Mouse (Mus musculus) urinary bladder, postnatal 14 days (tissue): Measurements from ENCODE around the gene Kcnip1.
A peak's percentile ranks its signal among the peaks of the same experiment; 100 is the strongest.

Experiments
- DNase-seq: peaks from one replicate; pipeline ENCODE4 v3.0.0; 2021; ENCODE audit warnings: low spot score

Kcnip1 gene

DNA sequence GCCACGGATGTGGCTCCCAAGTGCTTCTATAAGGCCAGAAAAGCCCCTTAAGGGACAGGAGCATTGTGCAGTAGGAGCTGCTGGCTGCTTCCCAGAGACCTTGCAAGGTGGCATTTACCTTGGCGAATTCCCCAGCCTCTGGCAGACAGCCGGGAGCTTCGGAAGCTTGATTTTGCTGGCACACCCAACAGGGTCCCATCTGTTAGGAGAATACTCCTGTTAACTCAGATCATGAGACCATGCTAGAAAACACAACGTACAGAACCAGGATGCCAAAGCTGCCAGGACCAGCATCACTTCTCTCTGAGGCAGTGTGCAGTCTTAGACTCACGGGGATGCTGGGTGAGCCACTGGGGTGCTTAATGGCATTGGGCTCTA lies 165.1 kb downstream of the Kcnip1 start:
- no peak for DNase-seq

DNA sequence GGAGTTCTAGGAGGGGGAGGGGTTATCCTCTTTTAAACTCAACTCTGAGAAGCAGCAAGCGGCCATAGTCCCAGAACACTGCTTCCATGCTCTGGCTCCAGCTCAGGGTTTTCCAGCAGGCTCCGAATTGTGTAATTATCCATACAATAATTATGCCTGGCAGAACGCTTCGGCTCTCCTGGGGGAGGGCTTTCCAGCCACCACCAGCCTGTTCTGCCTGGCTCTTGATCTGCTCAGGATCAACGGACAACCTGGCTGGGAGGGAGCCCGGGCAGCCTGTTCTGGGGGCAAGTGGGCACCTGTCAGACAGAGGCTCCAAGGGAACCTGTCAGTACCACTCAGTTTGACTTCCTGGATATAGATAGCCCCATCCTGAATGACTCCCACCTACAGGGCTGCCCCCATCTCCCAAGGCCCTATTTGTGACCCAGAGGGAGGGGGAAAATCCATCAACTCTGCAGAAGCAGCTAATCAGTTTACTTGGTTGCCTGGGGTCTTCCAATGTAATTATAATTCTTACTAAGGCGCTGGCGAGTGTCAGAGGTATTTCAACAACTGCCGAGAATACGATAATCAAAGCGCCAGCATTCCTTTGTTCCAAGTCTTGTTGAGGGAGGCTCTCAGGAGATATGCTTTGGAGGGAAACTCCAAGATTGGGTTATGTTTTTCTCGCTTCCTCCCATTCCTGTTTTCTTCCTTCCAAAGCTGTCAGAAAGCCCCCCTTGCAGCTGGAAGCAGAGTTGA lies 165.7 kb downstream of the Kcnip1 start:
- no peak for DNase-seq

DNA sequence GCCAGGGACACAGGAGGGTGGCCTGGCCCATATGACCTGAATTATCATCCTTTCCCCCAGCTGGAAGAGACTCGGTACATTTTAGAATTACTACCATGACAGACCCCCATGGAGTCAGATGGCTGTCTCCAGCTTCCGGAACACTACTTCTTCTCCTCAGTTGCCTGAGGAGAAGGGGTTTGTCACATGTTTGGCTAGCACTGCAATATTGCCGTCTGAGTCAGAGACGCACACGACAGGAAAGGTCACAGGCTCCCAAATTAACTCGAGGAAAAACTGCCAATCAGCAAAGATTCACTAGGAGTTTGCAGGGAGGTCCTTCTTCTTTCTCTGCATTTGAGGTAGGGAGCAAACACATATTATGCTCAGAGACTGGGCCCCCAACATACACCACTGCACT lies 168.2 kb downstream of the Kcnip1 start:
- no peak for DNase-seq

DNA sequence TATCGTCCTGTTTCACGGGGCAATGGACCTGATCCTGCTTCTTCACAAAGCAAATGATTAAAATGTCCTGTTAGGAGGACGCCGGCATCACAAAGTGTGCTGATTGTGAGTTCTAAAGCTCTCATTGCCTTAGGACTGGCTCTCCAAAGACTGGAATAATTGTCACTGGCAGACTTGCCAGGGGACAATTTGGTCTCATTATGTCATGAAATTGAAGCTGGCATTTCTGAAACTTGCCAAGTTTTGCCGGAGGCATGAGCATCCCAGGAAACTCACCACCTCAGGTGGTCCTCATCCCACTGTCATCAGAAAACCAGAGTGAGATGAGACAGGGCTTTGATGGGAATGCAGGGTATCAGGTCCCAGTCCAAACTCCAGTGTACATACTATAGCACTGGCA lies 171.6 kb downstream of the Kcnip1 start:
- DNase-seq: no peak

DNA sequence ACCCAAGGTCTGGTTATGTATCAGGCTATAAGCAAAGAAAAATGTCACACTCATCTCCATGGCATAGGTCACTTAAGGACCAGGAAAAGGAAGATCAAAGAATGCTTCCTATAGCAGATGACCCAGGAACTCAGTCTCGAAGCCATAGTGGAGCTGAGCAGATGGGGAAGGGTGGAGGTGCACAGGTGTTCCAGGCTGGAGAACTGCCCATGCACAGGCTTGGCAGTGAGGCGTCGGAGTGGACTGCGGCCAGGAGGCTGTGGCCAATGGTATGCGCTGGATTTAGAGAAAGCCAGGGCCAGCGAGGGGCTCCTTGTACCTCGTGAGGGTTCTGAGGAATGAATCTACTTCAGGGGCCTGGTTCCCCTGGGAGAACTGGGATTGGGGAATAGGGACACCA lies 172.1 kb downstream of the Kcnip1 start:
- no peak for DNase-seq

DNA sequence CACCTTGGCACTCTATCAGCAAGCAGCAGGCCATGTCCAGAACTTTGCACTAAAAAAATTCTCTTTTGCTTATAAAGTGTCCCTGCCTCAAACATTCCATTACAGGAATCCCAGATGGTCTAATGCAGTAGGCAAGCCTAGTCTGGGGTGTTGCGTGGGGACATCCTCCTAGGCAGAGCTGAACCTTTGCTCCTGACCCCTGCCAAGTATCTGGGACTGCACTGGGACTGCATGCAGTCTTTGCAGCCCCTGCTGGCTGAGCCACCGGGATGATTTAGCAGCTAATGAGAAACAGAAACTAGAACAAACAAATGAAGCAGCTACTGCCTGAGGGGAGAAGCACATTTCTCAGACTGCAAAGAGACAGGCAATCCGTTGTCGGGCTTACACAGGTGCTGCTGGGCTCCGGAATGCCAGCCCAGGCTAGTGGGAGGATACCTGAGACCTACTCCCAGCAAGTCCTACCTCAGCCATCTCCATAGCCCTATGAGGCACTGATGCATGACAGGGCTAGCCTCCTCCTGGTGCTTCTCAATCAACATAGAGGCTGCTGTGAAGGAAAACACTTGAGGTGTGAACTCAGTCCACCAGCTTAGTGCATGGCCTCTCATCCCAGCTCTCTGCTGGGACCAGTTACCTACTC lies 174.0 kb downstream of the Kcnip1 start:
- DNase-seq: no peak

DNA sequence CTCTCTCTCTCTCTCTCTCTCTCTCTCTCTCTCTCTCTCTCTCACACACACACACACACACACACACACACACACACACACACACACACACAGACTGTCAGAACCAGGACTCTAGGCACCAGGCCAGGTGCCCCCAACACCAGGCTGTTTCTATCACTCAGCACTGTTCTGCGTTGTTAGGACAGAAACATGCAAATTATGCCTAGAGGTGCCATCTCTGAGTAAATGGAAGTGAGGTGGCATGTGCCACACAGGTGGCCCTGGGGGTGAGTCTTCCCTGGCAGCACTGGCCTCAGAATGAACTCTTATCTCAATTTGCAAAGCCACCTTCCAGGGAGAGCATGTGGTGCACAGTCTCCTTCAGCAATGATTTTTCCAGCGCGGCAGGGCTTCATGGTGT lies 176.9 kb downstream of the Kcnip1 start:
- DNase-seq: no peak

DNA sequence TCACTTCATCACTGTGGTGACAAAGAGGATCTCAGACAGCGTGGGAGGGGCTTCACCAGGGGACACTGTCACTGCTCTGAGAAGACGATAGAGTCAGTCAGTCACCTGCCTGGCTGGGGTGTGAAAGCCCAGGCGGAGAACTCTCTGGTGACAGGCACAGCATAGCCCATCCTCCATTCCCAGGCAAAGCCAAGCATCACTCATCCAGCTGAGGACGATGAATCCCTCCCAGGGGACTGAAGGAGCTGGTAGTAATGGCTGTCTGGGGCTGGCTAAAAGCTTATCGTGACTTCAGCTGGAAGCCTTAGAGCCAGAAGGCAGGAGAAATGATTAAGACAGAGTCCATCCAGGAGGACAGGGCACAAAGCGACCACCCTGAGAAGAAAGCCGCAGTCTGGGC lies 182.8 kb downstream of the Kcnip1 start:
- DNase-seq: no peak

DNA sequence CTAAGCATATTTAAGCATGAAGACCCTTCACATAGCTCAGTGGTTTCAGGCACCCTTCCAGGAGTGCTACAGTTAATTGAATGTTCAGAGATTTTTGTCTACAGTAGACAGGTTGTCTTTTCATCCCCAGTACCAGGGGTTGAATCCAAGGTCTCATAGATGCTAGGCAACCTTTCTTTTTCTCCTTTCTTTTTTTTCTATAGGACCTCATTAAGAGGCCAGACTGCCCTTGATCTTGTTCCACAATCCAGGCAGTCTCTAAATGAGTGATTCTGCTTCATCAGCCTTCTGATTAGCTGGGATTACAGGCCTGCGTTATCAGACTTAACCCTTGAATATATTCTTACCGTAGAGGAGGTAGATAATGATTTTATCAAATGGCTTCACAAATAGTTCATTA lies 189.9 kb downstream of the Kcnip1 start:
- no peak for DNase-seq

DNA sequence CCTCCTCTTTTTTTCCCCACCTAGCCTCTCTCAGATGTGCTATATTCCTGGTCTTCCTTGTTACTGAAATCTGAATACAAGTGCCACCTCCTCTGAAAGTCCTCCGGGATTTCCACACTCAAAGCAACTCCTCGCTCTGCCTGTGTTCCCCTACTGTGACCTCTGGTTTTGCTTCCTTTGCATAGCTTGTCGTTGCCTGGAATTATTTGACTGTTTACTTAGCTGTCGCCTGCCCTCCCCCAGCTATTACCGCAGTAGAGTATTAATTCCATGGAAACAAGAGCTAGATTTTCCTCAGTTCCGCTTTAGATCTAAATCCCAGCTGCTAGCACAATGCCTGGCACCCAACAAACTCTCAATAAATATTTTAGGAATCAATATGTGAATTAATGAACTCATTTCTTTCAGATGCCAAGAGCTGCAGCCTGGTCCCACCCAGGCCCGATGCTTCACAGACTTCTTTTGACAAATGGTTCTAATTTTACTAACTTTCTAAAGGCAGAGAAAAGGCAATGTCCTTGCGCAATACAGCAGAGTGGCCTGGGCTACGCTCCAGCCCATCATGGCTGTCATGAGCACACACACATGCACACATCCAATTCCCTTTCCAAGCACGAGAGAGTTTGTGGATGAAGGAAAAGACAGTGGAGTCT lies 192.4 kb downstream of the Kcnip1 start:
- no peak for DNase-seq

DNA sequence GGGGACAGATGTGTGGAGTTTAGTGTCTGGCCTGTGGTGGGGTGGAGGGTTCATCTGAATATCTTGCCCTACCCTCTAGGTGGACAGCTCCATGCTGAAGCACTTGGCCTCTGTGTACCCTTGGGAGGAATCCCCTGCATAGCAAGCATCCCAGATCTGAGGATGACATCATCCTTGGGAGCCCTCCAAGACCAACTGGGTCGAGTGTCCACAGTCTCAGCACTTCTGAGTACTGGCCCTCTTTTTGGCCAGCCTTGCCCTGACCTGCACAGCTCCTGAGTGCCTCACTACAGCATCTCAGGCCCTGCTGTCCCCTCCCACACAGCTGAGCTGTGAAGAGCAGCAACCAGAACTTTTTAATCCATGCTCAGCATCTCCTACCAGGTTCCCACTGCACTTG lies 193.0 kb downstream of the Kcnip1 start:
- DNase-seq: no peak

DNA sequence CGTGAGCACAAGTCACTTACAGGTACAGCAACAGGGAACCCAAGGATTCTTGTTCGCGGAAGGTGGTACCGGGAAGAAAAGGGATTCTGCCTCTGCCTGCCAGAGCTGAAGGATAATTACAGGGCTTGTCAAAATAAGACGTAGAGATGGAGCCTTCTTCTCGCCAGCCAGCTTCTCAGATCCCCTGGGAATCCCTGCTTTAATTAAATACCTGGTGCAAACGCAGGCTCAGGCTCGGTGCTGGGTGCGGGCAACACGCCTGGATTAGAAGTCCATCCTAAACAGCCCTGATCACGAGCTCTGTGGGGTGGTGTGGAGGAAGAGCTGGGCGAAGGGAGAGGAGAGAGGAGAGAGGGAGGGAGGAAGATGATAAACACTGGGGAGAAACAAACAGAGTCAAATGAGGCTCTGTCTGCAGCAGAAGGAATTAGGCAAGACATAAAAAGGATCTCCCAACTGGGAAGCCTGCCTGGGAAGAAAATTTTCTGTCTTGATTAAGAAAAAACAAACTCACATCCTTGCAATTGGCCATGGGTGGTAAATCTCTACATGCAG lies 194.8 kb downstream of the Kcnip1 start:
- DNase-seq: no peak

DNA sequence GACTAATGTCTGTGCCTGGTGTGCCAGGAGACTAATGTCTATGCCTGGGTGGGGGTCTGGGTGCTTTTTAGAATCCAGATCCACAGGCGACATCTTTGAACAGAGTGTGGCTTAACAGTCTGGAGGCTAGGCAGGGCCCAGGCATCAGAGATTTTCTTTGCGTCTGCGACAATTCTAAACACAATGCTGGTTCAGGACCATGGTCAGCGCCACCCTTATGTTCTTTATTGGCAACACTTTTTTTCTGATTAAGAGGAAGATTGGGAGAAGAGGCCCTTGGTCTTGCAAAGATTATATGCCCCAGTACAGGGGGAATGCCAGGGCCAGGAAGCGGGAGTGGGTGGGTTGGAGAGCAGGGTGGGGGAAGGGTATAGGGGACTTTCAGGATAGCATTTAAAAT lies 205.6 kb downstream of the Kcnip1 start:
- peak; percentile 37 for DNase-seq

DNA sequence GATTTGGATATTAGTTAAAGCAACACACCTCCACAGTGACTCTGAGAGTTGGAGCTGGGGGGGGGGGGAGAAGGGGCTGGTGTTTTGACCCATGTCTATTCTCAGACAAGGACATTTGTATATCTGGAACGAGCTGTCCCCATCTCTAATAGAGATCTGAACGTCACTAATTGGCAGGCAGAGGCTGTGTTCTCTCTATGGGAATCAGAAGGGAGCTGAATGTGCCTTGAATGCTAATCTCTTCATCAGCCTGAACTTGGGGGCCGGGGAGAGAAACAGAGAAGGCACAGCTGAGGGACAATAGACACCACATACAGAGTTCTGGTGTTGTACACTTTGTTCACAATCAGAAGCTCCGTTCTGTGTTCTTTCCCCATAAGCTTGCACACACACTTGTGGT lies 206.4 kb downstream of the Kcnip1 start:
- no peak for DNase-seq

DNA sequence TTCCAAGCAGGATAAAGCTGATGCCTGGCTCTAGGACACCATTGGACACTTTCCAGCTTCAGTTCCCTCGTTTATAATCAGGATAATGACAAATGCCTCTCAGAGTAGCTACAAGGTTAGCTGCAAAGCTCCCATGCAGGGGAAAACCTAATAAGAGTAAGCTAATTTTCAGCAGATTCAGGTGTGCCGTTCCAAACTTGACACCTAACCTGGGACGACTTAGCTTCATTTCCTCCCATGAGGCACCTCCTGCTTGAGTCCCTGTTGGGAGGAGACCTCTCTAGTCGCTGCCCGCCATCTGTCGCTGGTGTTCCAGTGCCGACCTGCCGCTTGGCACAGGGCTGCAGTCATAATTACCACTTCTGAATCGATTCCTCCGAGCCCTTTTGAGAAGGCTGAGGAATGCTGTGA lies 211.4 kb downstream of the Kcnip1 start:
- no peak for DNase-seq

DNA sequence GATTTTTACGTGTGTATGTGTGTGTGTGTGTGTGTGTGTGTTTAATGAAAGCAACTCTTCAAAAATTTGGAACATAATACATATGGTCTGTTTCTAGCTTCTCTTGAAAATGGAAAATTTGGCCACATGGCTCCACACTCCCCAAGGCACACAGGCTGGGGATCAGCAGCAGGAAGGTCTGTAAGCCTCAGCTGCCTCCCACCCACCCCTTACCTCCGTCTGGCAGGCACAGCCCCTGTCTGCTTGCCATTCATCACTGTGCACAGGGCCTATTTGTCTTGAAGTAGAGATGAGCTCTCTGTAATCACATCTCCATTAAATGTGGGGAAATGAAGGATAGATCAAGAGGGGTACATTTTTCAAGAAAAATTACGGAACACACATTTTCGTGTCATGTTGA lies 212.7 kb downstream of the Kcnip1 start:
- no peak for DNase-seq

DNA sequence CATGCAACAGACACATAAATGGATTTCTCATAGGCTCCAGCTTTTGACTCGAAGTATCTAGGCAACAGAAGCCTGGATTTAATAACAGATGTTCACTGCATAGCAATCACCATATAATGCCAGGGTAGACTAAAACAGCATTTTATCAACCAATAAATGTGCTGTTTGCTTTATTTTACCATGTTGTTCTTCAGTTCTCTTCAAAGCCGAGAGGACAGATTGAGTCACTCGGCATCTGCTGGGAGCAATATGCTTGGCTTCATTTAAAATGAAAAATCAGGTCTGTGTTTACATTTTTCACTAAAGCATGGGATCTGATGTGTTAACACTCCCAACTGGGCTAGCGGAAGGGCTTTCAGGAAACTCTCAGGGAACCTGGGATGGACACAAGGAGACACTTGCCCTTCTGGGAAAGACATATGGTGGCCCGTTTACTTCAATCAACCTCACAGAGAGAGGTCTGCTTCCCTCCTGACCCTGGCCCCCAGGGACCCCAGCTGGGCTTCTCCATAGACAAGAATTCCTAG lies 220.3 kb downstream of the Kcnip1 start:
- DNase-seq: no peak

DNA sequence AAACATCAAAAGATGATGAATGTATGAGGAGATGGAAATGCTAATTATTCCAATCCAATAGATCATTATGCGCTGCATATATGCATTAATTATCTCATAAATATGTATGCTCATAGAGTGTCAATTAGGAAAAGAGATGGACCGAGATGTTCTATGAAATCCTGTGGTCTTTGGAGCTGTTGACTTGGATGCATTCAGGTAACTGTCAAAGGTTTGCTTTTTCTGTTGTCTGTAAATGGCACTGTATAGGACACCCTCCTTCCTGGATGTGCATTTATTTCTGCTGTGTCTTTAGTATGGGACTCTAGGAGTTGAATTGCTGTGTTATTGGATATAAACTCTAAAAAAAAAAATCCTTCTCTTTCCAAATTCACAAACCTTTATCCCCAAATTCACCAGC lies 220.9 kb downstream of the Kcnip1 start:
- no peak for DNase-seq

DNA sequence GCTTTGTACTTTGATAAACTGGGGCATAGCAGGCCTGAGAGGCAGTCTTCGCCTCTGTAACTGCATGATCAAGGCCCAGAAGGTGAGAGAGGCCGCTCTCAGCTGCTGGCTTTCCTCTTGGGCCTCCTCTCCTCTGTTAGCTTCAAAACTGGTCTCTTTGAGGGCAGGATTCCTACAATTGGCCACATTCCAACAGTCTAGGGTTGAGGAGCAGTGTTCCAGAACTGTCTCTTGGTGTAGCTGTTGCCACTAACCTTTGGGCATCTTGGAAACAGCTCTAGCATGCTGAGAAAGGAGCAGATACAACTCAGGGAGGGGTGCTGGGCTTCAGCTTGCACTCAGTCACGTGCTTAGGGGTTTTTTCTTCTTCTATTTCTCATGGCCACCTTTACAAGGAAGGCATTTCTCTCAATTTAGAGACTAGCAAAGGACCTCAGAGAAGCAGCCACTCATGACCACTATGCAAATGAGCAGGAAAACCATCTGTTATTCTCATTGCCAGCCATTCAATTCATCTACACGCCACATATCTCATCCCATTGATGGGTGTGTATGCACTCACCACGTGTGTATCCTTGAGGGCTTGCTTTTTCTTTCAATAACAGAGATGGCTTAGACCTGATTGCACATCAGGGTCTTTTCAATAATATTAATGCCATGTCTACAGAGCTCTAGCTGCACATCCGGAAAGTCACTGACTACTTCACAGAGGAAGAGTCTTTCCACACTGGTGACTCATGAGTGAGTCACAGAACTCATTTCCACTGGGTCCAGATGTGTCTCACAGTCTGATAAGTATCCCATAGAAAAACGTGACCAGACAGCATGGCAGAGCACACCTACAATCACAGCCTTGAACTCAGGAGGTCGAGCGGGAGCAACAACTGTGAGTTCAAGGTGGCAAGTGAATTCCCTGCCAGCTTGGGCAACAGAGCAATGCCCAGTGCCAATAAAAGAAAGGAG lies 225.7 kb downstream of the Kcnip1 start:
- DNase-seq: no peak

DNA sequence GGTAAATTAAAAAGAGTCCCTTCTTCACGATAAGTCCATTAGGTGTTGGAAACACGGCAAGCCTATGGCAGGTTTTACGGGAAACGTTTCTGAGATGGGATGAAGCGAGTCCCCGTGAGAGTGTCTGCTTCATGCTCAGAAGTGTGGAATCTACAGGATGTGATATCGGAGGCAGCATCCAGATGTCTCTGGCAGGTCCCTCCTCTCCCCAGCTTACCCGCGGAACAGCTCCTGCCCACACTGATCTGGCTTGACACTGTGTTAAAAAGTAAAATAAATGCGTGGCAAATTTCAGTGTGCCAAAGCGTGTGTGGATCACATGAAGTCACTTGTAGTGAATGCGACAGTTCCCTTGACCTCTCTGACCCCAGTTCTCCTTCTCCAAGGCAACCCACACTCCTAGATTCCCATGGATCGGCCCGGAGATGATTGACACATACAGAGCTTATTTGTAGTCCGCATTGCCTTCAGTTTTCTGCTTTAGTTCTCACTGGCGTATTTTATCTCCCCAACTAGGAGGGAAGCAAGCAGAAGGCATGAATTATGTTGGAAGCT lies 231.7 kb downstream of the Kcnip1 start:
- DNase-seq: no peak

DNA sequence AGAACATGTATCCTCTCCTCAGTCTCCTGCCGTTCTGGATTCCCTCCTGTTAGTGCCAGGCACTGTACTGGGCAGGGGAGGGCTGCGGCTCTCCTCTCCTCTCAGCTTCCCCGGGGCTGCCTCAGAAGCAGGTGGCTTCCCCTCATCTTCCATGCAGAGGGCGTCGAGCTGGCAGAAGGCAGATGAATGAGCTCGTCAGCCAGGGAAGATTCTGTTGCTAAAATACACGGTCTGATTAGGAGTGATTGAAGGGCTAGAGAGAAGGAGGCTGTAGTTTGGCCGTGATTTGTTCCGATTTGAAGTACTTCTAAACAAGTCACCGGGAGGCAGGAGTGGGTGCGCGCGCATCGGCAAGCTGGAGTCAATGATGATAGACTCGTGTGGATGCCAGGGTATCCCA lies 236.3 kb downstream of the Kcnip1 start:
- DNase-seq: no peak
